Mouse (Mus musculus) frontal cortex, postnatal 36 days (tissue): Measurements from ENCODE around the gene Kncn.

ENCODE experiments used
- DNase-seq, 2 experiments: peaks; one replicate each; pipeline ENCODE4 v3.0.0; 2022; ENCODE audit warnings: low spot score in 2 of 2

Gene Kncn

GRCm38 (mm10) chr4:115884022-115884421 is at the start of gene Kncn:
Gene Kncn, plus strand, starts transcription at chr4:115884400.
- no peak for DNase-seq

GRCm38 (mm10) chr4:115835576-115835975 is 48.6 kb upstream of the Kncn start:
- no peak for DNase-seq

GRCm38 (mm10) chr4:115838196-115838595 is 46.0 kb upstream of the Kncn start:
- DNase-seq = no peak

- peak; percentile 83 to 91 for DNase-seq
These were observed 45.2 kb upstream of the Kncn start, which contains the start of gene Mknk1 for GRCm38 (mm10) chr4:115838696-115839641. Gene Mknk1, plus strand, starts transcription at chr4:115839198.

GRCm38 (mm10) chr4:115839956-115840355 is 44.2 kb upstream of the Kncn start:
- DNase-seq = no peak

- DNase-seq = no peak
These were observed 43.4 kb upstream of the Kncn start for GRCm38 (mm10) chr4:115840842-115841241.

- DNase-seq = no peak
These were observed 37.5 kb upstream of the Kncn start for GRCm38 (mm10) chr4:115846656-115847055.

- peak in 1 of 2 experiments; percentile 47 for DNase-seq
These were observed 36.8 kb upstream of the Kncn start for GRCm38 (mm10) chr4:115847377-115847776.

GRCm38 (mm10) chr4:115848083-115848482 is 36.1 kb upstream of the Kncn start:
- no peak for DNase-seq

GRCm38 (mm10) chr4:115848990-115849677 is 35.1 kb upstream of the Kncn start:
- DNase-seq = no peak

- no peak for DNase-seq
These were observed 34.1 kb upstream of the Kncn start for GRCm38 (mm10) chr4:115850111-115850510.

- DNase-seq = no peak
These were observed 33.6 kb upstream of the Kncn start for GRCm38 (mm10) chr4:115850631-115851030.

GRCm38 (mm10) chr4:115851569-115851968 is 32.6 kb upstream of the Kncn start:
- DNase-seq = no peak

GRCm38 (mm10) chr4:115855100-115855499 is 29.1 kb upstream of the Kncn start:
- DNase-seq = no peak

- peak in 1 of 2 experiments; percentile 36 for DNase-seq
These were observed 28.6 kb upstream of the Kncn start for GRCm38 (mm10) chr4:115855609-115856008.

- no peak for DNase-seq
These were observed 27.9 kb upstream of the Kncn start for GRCm38 (mm10) chr4:115856282-115856681.

- no peak for DNase-seq
These were observed 26.8 kb upstream of the Kncn start for GRCm38 (mm10) chr4:115857293-115857883.

- no peak for DNase-seq
These were observed 20.8 kb upstream of the Kncn start for GRCm38 (mm10) chr4:115863352-115863751.

- DNase-seq = no peak
These were observed 20.3 kb upstream of the Kncn start for GRCm38 (mm10) chr4:115863880-115864279.

- no peak for DNase-seq
These were observed 14.5 kb upstream of the Kncn start for GRCm38 (mm10) chr4:115869512-115870210.

GRCm38 (mm10) chr4:115873231-115873630 is 11.0 kb upstream of the Kncn start:
- DNase-seq = no peak

GRCm38 (mm10) chr4:115878216-115878678 is 6.0 kb upstream of the Kncn start:
- DNase-seq = no peak
